Mouse (Mus musculus) kidney, adult 2 months (tissue): ENCODE measurements around the gene Tmprss3.

Experiments used
- CTCF ChIP-seq: fragments of 200-500 bp; conservative IDR thresholded peaks from 2 replicates; pipeline ENCODE4 v1.5.1; 2011; ENCODE audit warnings: low read depth, mild to moderate bottlenecking, control low read depth, low read length, moderate library complexity, mixed read lengths; ENCODE audit not compliant: insufficient read depth, insufficient read length
- POLR2A ChIP-seq: fragments of 200-500 bp; IDR thresholded peaks from one replicate; pipeline ENCODE4 v1.6.1; 2011; ENCODE audit warnings: low read depth, low read length, control low read depth

DNA sequence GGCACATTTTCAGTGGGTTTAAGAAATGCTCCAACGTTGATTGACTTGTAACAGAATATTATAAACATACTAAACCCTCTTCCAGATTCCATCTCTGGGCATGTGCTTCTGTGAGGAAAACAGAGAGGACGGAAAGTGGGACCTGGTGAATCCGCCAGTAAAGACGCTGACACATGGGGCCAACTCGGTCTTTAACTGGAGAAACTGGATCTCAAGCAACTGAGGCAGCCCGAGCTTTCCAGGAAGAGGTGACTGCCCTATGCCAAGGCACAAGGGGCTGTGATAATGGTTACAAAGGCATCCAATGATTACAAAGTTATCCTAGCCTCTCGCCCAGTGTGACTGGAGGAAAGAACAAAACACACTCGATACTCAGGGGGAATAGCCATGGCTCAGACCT is 42.4 kb upstream of the Tmprss3 start:
- TF ChIP-seq POLR2A (no peak), CTCF (no peak)
